Mouse (Mus musculus) limb, embryonic 11.5 days (tissue): ENCODE measurements around the gene Gm21258. TPM values are rescaled to one million over a fixed set of nuclear protein-coding genes. Genes with fewer than 3 reads are reported as not detected.
"Not testable (repeated sequence)": the region's sequence is repeated elsewhere in the genome, so short reads cannot be mapped to it uniquely, and the experiment has no call there.

Source experiments
- ATAC-seq: fragments of 200-750 bp; cut with Nextera tagmentation; 2 replicates; pipeline ENCODE4 v1.8.0; 2017; ENCODE audit warnings: low read depth; ENCODE audit not compliant: insufficient number of reproducible peaks, low FRiP score, low TSS enrichment
- DNase-seq: peaks from one replicate; pipeline ENCODE4 v3.0.0-alpha.2; 2015; ENCODE audit warnings: low spot score
- H3K27ac ChIP-seq: fragments of 300-500 bp; sonication (generic); replicated peaks from 2 replicates; pipeline ENCODE4 v1.5.1; 2014; ENCODE audit warnings: low read depth, mild to moderate bottlenecking, low read length
- H3K27me3 ChIP-seq: fragments of 300-500 bp; sonication (generic); 2 replicates; pipeline ENCODE4 v1.6.1; 2014; ENCODE audit warnings: mild to moderate bottlenecking, low read length, mixed read lengths; ENCODE audit not compliant: control insufficient read depth, insufficient read depth
- H3K36me3 ChIP-seq: fragments of 300-500 bp; sonication (generic); 2 replicates; pipeline ENCODE4 v1.6.1; 2014; ENCODE audit warnings: mild to moderate bottlenecking, low read length, moderate library complexity, mixed read lengths; ENCODE audit not compliant: control insufficient read depth, insufficient read depth
- H3K4me1 ChIP-seq: fragments of 300-500 bp; sonication (generic); 2 replicates; pipeline ENCODE4 v1.6.1; 2014; ENCODE audit warnings: low read length, mixed read lengths; ENCODE audit not compliant: control insufficient read depth, insufficient read depth
- H3K4me2 ChIP-seq: fragments of 300-500 bp; sonication (generic); 2 replicates; pipeline ENCODE4 v1.6.1; 2014; ENCODE audit warnings: low read depth, mild to moderate bottlenecking, moderate library complexity; ENCODE audit not compliant: severe bottlenecking
- H3K4me3 ChIP-seq: fragments of 300-500 bp; sonication (generic); 2 replicates; pipeline ENCODE4 v1.5.1; 2014; ENCODE audit warnings: low read depth, low read length
- H3K9ac ChIP-seq: fragments of 300-500 bp; sonication (generic); 2 replicates; pipeline ENCODE4 v1.6.1; 2014; ENCODE audit warnings: mild to moderate bottlenecking, low read length
- H3K9me3 ChIP-seq: fragments of 300-500 bp; sonication (generic); 2 replicates; pipeline ENCODE4 v1.6.1; 2016; ENCODE audit warnings: low read length; ENCODE audit not compliant: control insufficient read depth
- WGBS: fragments of 180-500 bp; shearing (Covaris S2); extraction: QIAGEN DNeasy Blood & Tissue Kit; methylation state at CpG from one replicate; pipeline ENCODE4 v1.1.7; 2014; 5-methylcytosine and 5-hydroxymethylcytosine counted together
- polyA plus RNA-seq: library from polyadenylated mRNA; unstranded; fragments of >200 nt; fragmentation: Nextera tagmentation; extraction: Ambion mirVana; gene quantifications from 2 replicates; pipeline ENCODE4 v1.2.1, GENCODE M21; 2014

The Gm21258 gene
- polyA plus RNA-seq = not detected in 2 replicates

DNA sequence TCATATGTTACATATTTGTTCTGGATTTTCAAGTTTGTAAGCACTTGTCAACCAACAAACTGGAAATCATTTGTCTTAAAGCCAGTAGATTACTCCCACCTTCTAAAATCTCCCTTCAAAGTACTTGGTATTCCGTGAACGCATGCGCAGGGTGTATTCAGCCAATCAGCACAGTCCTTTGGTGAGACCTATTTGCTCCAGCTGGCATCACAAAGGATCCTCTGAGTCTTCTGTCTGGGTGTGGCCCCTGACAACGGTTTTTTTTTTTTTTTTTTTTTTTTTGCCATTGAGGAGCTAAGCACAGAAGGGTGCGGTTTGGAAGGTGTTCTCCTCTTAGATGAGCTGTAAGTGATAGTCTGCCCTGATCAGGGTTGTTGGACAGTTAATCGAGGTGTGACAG lies at the start of gene Gm21258:
Gene Gm21258 (plus strand): TSS at position 301 of the 400 bp plus-strand sequence.
- not testable (repeated sequence) for DNase-seq, H3K4me3 ChIP-seq, H3K4me2 ChIP-seq, H3K36me3 ChIP-seq, H3K4me1 ChIP-seq, H3K9me3 ChIP-seq, H3K9ac ChIP-seq, H3K27ac ChIP-seq, H3K27me3 ChIP-seq, ATAC-seq
- WGBS = no CpG with 5 or more reads among the region's 6 CpGs
